Mouse (Mus musculus) thymus, postnatal 10 days (tissue): ENCODE measurements around the gene Gm5485.

ENCODE experiments used
- DNase-seq, 2 experiments: peaks; one replicate each; pipeline ENCODE4 v3.0.0; 2021; ENCODE audit warnings: low spot score in 2 of 2

Gm5485 gene

DNA sequence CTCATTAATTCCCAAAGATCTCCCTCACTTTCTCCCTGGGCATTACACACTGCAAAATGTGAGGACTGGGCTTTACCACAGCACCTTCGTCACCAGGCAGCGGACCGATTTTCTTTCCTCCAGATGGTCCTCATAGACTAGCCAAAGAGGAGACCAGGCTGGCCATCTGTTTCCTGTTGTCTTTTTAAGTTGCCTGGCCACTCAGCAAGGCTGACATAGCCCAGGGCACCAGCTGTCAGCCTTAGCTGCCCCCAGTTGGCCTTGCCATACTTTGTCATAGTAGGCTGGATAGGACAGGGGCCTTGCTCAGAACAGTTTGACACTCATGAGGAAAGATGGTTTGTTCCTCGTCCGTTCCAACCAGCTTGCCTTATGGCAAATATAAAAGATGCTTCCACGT is 39.8 kb downstream of the Gm5485 start:
- DNase-seq = no peak

DNA sequence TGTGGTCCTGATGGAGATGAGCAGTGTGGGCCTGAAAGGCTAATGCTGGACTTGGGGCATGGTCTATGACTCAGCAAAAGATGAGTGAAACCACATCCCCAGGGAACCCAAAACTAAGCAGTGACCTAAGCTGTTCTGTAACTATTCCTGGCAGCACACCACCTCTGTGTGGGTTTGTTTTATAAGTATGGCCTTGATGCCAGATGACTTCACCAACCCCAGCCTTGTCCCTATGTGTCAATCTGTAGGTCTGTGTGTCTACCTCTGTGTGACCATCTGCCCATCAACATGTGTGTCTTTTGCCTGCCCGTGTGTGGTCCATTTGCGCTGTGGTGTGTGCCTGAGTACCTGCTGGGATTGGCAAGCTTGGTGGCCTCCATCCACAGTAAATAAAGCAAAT is 44.1 kb downstream of the Gm5485 start:
- DNase-seq = no peak

DNA sequence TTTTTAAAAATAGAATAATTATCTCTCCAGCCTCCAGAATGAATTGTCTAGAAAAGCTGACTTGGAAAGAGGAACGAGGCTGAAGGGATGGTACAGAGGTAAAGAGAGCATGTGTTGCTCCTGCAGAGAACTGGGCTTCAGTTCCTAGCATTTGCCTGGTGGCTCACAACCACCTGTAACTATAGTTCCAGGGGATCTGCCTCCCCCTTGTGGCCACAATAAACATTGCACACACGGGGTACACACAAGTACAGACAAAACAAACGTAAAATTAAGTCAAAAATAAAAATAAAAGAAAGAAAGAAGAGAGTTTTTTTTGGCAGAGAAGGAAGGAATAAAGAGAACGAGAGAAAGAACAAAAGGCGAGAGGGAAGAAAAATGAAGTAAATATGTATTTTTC is 45.4 kb downstream of the Gm5485 start:
- DNase-seq = peak in 1 of 2 experiments; percentile 13

DNA sequence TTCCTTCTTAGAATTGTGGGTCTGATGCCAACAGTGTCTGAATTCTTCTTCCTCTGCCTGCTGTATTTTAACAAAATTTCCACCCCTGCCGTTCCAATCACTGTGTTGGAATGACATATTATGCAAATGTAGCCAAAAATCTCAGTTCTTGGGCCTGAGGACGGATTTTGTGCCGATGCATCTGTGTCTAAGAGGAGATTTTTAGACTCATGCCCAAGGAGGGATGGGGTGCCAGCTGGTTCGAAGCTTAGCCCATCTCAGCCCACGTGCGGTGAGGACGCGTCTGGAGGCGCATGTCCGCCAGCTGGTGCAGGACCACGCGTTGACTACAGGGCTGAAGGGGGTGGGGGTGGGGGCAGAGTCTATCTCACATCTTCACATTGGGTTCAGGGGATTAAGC is 51.3 kb downstream of the Gm5485 start:
- DNase-seq = no peak

DNA sequence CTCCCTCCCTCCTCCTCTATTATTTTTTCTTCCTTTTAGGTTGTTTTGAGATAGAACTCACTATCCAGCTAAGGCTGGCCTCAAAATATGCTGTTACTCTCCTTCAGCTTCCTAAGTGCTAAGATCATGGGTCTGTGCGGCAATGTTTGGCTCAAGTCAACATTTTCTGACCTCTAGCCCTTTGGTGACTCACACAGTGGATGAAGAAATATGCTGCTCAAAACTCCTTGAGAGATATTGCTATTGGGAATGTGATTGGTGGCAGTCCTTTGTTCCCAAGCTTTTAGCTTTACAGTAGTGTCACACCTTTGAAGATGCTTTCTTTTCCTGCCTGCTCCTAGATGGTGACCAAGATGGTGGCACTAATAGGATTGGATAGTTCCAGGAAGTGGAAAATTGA is 55.8 kb downstream of the Gm5485 start:
- no peak for DNase-seq

DNA sequence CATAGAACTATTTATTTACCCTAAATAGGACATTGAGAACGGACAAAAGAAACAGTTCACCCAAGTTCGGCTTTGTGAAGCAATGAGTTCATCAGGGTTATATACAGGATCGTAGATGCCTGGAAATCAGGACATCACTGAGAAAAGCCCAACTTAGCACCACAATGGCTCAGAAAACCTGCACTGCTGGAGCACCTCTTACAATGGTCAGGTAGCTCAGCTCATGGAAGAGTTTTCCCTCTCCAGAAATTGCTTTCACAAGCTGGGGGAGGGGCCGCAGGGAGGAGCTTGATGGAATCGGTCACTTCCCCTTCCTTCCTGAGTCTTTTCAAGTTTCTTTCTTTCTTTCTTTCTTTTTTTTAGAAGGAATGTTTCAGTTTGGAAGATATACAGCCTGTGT is 56.5 kb downstream of the Gm5485 start:
- DNase-seq = no peak
